Mouse (Mus musculus): ENCODE data around the gene Fam13c.

The Fam13c gene

DNA sequence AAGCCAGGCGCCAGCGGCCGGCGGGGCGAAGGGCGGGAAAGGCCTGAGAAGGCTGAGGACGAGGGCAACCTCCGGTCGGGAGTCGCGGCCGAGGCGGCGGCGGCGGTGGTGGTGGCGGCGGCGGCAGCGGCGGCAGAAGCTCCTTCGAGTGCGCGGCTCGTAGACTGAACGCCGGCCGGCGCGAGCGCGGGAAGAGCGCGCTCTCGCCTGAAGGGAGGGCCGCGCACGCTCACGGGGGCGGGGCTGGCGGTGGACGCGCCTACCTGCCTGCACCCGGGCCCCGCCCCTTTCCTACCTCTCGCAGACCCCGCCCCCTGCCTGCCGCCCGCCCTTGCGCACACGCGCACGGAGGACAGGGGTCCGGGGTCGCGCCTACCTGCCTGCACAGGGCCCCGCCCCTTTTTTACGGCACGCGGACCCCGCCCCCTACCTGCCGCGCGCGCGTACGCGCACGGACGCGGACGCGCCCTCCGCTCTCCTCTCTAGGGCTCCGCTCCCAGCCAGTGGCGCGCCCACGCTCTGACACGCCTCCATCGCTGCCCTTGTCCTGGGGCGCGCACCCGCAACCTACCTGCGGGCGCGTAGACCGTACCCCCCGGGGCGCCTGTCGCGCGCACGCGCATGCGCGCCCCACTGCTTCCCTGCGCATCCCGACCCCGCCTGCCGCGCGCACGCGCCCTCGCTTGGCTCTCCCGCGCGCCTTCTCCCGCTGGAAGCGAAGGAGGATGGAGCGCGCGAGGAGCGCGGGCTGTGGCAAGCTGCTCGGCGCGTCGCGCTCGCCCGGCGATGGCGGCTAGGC, 159.0 kb downstream of the Fam13c start:
- peak; percentile 88 for DNase-seq (ENCODE audit: inconsistent ontology term)

DNA sequence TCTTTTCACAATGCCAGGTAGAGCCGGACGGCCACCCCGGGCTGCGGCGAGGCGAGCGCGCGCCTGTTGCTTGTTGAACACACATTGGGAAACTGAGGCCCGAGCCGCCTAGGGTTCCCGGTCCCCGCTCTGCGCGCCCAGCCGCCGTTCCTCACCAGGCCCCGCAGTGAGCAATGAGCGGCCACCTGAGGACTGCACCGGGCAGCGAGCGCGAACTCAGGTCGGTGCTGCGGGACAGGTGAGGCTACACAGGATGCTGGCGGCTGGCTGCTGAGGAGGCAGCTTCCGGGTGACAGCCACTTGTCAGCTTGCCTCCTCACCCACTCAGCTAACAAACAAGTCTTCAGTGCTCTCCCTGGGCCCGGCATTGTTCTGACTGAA, 159.6 kb downstream of the Fam13c start:
- DNase-seq (ENCODE audit: inconsistent ontology term) = no peak
